Mouse (Mus musculus) induced T-regulatory cell, adult 2 months (primary cell): ENCODE measurements at regions not wholly inside any gene's neighbourhood (a gene's known extent, or its start where the extent isn't known, plus 50 kb on each side); places are given as distances from the start of the nearest gene placed in this dataset.
A peak's percentile ranks its signal among the peaks of the same experiment; 100 is the strongest.

Source experiments
- DNase-seq: peaks from one replicate; pipeline ENCODE4 v3.0.0-alpha.2; 2012; ENCODE audit warnings: low read depth

GRCm38 (mm10) chr12:18606126-18606525, 91.8 kb downstream of the 5730507C01Rik start:
- DNase-seq = peak; percentile 70

GRCm38 (mm10) chr12:18609835-18610234, 95.5 kb downstream of the 5730507C01Rik start:
- DNase-seq = peak; percentile 84

- DNase-seq = peak; percentile 6
Measured at GRCm38 (mm10) chr12:18610581-18610980, 96.3 kb downstream of the 5730507C01Rik start.
